Mouse (Mus musculus) gastrocnemius, postnatal 36 days (tissue): ENCODE data around the gene Cd300ld5. TPM values are rescaled to one million over a fixed set of nuclear protein-coding genes. Genes with fewer than 3 reads are reported as not detected.
"Not testable (repeated sequence)": the region's sequence is repeated elsewhere in the genome, so short reads cannot be mapped to it uniquely, and the experiment has no call there.

Experiments
- DNase-seq, 2 experiments: peaks; one replicate each; pipeline ENCODE4 v3.0.0; 2022
- intact Hi-C: fragments of 180-260 bp; cut with DNase I; formaldehyde crosslinking; loops from one replicate; pipeline ENCODE4 v1.15.1; 2025
- total RNA-seq, 2 experiments: library from RNA; stranded (reverse); gene quantifications; 2 replicates each; pipeline ENCODE4 v1.2.3; 2021

Gene Cd300ld5
- total RNA-seq, 2 experiments from 2014 or later, result 2.4 TPM; not detected in 1

DNA sequence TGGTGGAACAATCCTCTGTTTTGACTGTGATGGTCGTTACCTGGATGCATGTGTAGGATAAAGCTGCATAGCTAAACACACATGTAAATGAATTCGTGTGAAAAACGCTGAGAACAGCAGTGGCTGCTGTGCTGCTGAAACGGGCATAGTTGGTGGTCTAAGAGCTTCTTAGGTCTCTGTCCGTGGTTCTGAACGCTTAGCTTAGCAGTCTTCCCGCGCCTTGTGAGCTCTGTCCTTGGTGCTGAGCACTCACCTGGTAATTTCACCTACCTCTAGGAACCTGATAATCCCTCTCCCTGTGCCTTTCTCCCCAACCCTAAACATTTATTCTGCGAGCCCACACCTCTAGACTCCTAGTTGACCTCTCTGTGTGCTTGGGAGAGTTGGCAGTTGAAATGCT lies 14.6 kb upstream of the Cd300ld5 start:
- no peak for DNase-seq
- intact Hi-C loops, result no loop called here

DNA sequence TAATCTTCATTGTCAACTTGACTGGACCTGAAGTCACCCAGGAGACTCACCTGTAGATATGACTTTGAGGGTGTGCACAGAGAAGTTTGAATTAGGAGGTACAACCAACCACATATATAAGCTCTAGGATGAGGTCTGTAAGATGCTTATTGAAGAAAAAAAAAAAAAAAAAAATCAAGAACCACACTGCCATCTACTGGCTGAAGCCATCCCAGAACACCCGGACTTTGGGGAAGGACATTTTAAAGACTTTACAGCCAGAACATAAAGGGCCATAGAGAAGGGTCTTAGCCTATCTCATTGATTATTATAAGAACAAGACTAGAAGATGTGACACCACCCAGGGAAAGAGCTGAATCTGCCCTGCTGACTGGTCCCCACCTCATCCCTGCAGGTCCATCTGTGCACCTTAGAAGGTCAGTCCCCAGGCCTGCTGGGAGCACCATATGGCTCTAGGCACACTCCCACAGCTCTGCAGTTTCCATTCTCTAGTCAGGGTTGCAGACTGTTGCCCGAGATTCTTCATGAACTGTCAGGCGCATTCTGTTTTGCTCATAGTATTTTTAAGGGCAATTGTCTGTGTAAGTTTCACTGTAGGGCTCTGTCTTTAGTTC lies 11.8 kb upstream of the Cd300ld5 start:
- no peak for DNase-seq
- intact Hi-C loops, result no loop called here

- DNase-seq, result no peak
- intact Hi-C loops, result no loop called here
Measured at GRCm38 (mm10) chr11:115048259-115048658, 10.7 kb upstream of the Cd300ld5 start, which contains the start of gene Cd300ld3. Gene Cd300ld3, minus strand, starts transcription at chr11:115048409.

- intact Hi-C loops, DNase-seq: not testable (repeated sequence)
Measured at GRCm38 (mm10) chr11:115026912-115027311, 10.7 kb downstream of the Cd300ld5 start, which contains the start of gene Cd300ld4. Gene Cd300ld4, minus strand, starts transcription at chr11:115027012.

GRCm38 (mm10) chr11:115016093-115016492 lies 21.5 kb downstream of the Cd300ld5 start, which contains the start of gene Cd300ld2:
Gene Cd300ld2, minus strand, starts transcription at chr11:115016193.
- DNase-seq, intact Hi-C loops: not testable (repeated sequence)

DNA sequence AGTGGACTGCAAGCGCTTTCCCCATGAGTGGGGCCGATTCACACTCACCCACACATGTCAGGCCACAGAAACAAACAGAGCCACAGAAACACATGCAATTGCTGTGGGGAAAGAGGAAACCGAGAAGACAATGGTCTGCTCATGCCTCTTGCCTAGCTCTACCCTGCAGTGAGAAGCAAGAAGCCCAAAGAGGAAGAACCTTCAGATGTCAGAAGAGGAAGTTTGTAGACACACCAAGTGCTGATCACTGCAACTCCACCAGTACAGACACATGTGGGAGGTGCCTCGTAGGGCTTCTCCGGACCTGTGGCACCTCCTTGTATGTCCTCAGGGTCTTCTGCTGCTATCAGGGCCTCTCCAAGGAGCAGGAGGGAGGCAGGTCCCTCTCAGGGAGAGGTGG lies 33.5 kb downstream of the Cd300ld5 start:
- DNase-seq, result no peak
- intact Hi-C loops, result no loop called here

DNA sequence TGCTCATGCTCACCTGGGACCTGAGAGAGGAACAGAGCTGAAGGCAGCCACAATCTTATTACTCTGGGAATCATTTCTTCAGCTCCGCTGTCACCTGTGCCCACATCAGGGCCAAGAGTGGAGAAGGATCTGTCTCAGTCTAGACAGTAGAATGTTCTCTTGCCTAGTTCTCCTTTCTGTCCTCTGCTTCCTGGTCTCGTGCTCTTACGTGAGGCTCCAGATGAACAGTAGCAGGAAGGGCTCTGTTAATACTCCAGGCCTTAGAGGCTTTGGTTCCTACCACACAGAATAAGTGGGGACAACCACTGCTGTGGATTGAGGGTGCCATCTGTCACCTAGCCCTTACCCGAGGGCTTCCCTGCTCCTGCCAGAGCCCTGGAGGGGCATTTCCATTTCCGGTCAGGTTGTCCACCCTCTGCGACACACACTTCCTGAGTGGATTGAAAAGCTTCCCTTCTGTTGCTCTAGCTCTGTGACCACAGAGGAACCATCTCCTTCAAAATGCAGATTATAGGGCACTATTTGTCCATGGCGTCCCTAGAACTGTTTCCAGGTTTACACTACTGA lies 36.0 kb downstream of the Cd300ld5 start, which contains the start of gene Cd300c2:
Gene Cd300c2, minus strand, starts transcription at position 407 of the 567 bp plus-strand sequence.
- intact Hi-C loops, result no loop called here
- DNase-seq, result no peak

GRCm38 (mm10) chr11:114989793-114990192 lies 47.8 kb downstream of the Cd300ld5 start, which contains the start of gene Cd300ld:
Gene Cd300ld, minus strand, starts transcription at chr11:114989922.
- no peak for DNase-seq
- intact Hi-C loops, result loop anchor here (5.0 kb wide), 1 partner anchor 138 kb away; no protein-coding TSS in a partner anchor

GRCm38 (mm10) chr11:114981866-114982265 lies 55.7 kb downstream of the Cd300ld5 start:
- intact Hi-C loops, result no loop called here
- DNase-seq, result no peak

Other genes with a start within 250 kb of the Cd300ld5 start
- under 1 TPM in 1 of 2 experiments, not detected in 1; 0.28 TPM for gene Btbd17, start 241.8 kb downstream of the Cd300ld5 start, total RNA-seq
- gene Gpr142, start 238.8 kb downstream of the Cd300ld5 start, total RNA-seq, result not detected
- gene Gprc5c, start 186.6 kb downstream of the Cd300ld5 start, total RNA-seq, result 10 to 100 TPM; 35.5 to 44.1 TPM
- gene Cd300a, start 147.7 kb downstream of the Cd300ld5 start, total RNA-seq, result under 1 TPM; 0.36 to 0.37 TPM
- gene Cd300lb, start 103.4 kb downstream of the Cd300ld5 start, total RNA-seq, result under 1 TPM; 0.33 to 0.37 TPM
- not detected for gene Cd300c, start 68.6 kb downstream of the Cd300ld5 start, total RNA-seq
- under 1 TPM; 0.15 to 0.18 TPM for gene Cd300ld, start 47.8 kb downstream of the Cd300ld5 start, total RNA-seq
- gene Cd300c2, start 35.9 kb downstream of the Cd300ld5 start, total RNA-seq, result under 1 TPM in 1 of 2 experiments, not detected in 1; 0.94 TPM
- not detected for gene Cd300ld2, start 21.6 kb downstream of the Cd300ld5 start, total RNA-seq
- gene Cd300ld4, start 10.8 kb downstream of the Cd300ld5 start, total RNA-seq, result under 1 TPM in 1 of 2 experiments, not detected in 1; 0.35 TPM
- 1 to 10 TPM; 1.2 to 2.7 TPM for gene Cd300ld3, start 10.6 kb upstream of the Cd300ld5 start, total RNA-seq
- gene Cd300e, start 24.4 kb upstream of the Cd300ld5 start, total RNA-seq, result not detected
- under 1 TPM; 0.10 to 0.43 TPM for gene Rab37, start 53.7 kb upstream of the Cd300ld5 start, total RNA-seq
- not detected for gene Cd300lf, start 96.2 kb upstream of the Cd300ld5 start, total RNA-seq
- gene Slc9a3r1, start 125.6 kb upstream of the Cd300ld5 start, total RNA-seq, result 1 to 10 TPM; 2.3 to 3.1 TPM
- gene Tmem104, start 149.7 kb upstream of the Cd300ld5 start, total RNA-seq, result 1 to 10 TPM; 4.5 to 6.0 TPM
- 10 to 100 TPM; 10.6 to 12.9 TPM for gene Nat9, start 150.1 kb upstream of the Cd300ld5 start, total RNA-seq
- gene Grin2c, start 229.5 kb upstream of the Cd300ld5 start, total RNA-seq, result not detected
- 1 to 10 TPM; 3.6 to 4.4 TPM for gene Fdxr, start 239.3 kb upstream of the Cd300ld5 start, total RNA-seq